Mouse (Mus musculus): ENCODE data around the gene Slc7a1. TPM values are rescaled to one million over a fixed set of nuclear protein-coding genes. Genes with fewer than 3 reads are reported as not detected.

The Slc7a1 gene
- polyA plus RNA-seq (2017; shearing (Covaris generic)): 47.0 TPM

GRCm38 (mm10) chr5:148399660-148400443 lies at the start of gene Slc7a1:
TSS of gene Slc7a1 (minus strand) at chr5:148399904.

Other genes starting within 250 kb of the Slc7a1 start
- gene Ubl3, start 152.9 kb upstream of the Slc7a1 start, polyA plus RNA-seq (2017; shearing (Covaris generic)): 191 TPM

Measured in naive thymus-derived CD4-positive, alpha-beta T cell, adult 5 months (primary cell).